Mouse (Mus musculus) limb, embryonic 13.5 days (tissue): ENCODE measurements at regions not wholly inside any gene's neighbourhood (a gene's known extent, or its start where the extent isn't known, plus 50 kb on each side); places are given as distances from the start of the nearest gene placed in this dataset.

Source experiments
- ATAC-seq: fragments of 200-750 bp; cut with Nextera tagmentation; 2 replicates; pipeline ENCODE4 v1.8.0; 2017; ENCODE audit warnings: low read depth, moderate number of reproducible peaks, moderate TSS enrichment; ENCODE audit not compliant: low FRiP score
- H3K27ac ChIP-seq: fragments of 300-500 bp; sonication (generic); 2 replicates; pipeline ENCODE4 v1.5.1; 2015; ENCODE audit warnings: inconsistent platforms, mild to moderate bottlenecking, moderate library complexity
- H3K27me3 ChIP-seq: fragments of 300-500 bp; sonication (generic); 2 replicates; pipeline ENCODE4 v1.6.1; 2015; ENCODE audit warnings: mild to moderate bottlenecking, inconsistent platforms
- H3K36me3 ChIP-seq: fragments of 300-500 bp; sonication (generic); 2 replicates; pipeline ENCODE4 v1.6.1; 2015; ENCODE audit warnings: inconsistent platforms, mild to moderate bottlenecking, moderate library complexity
- H3K4me1 ChIP-seq: fragments of 300-500 bp; sonication (generic); 2 replicates; pipeline ENCODE4 v1.6.1; 2015; ENCODE audit warnings: inconsistent platforms
- H3K4me2 ChIP-seq: fragments of 300-500 bp; sonication (generic); replicated peaks from 2 replicates; pipeline ENCODE4 v1.6.1; 2015; ENCODE audit warnings: inconsistent platforms, mild to moderate bottlenecking, moderate library complexity
- H3K4me3 ChIP-seq: fragments of 300-500 bp; sonication (generic); 2 replicates; pipeline ENCODE4 v1.5.1; 2015; ENCODE audit warnings: moderate library complexity, mild to moderate bottlenecking, inconsistent platforms
- H3K9ac ChIP-seq: fragments of 300-500 bp; sonication (generic); 2 replicates; pipeline ENCODE4 v1.6.1; 2015; ENCODE audit warnings: mild to moderate bottlenecking, inconsistent platforms
- H3K9me3 ChIP-seq: fragments of 300-500 bp; sonication (generic); 2 replicates; pipeline ENCODE4 v1.6.1; 2016; ENCODE audit warnings: inconsistent platforms
- WGBS: fragments of 180-500 bp; shearing (Covaris S2); methylation state at CpG from one replicate; pipeline ENCODE4 v1.1.7; 2015; 5-methylcytosine and 5-hydroxymethylcytosine counted together

DNA sequence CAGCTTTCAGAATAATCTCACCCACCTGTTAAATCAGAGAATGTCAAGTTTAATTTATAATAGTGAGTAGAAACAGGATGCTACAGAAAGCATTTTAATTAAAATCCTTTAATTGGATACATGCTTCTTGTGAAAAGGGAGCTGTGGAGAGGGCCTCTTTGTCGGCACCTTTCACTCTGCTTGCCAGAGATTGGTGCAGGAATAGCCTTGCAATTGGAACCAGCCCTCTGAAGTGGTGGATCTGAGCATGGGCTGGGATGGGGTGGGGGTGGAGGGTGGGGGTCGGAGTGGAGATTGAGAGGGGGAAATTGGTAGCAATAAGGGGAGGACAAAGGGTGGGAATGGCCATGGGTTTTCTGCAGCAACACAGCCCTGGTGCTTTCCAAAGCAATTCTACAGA is 207.2 kb downstream of the Tbx15 start:
- ATAC-seq, result 0 out of 2 replicates have a peak, but pooled peaks have one; percentile 19
- no peaks in the 10 kb centered on the region for H3K36me3 ChIP-seq
- H3K4me1 ChIP-seq, result peaks cover 11% of the 10 kb centered on the region
- H3K4me2 ChIP-seq, result no peak overlapping the region
- H3K9ac ChIP-seq, result no peak overlapping the region
- 9% methylated on average over 2 of the region's 2 CpGs for WGBS
- no peak overlapping the region for H3K4me3 ChIP-seq
- no peaks in the 10 kb centered on the region for H3K27me3 ChIP-seq
- H3K27ac ChIP-seq, result no peak overlapping the region
- H3K9me3 ChIP-seq, result no peaks in the 10 kb centered on the region

DNA sequence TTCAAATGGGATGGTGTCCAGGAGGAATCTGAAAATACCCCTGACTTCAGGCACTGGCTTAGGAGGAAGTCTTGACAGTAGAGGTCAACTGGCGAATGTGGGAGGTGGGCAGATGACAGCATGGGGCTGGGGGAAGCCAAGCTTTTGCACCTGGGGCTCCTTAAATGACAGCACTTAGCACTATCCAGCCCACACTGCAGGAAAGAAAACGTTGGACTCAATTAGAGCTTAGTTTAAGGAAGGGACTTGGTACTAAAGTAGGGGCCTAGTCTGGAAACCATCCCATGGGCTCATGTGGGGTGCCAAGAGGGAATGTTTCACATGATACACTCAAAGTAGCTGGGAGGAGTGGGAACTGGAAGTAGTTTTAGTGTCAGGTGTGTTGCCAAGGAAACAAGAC is 207.6 kb downstream of the Tbx15 start:
- Histone ChIP-seq H3K4me1 (peaks cover 7% of the 10 kb centered on the region), H3K4me3 (no peak overlapping the region), H3K9me3 (no peaks in the 10 kb centered on the region), H3K4me2 (no peak overlapping the region), H3K27ac (no peak overlapping the region), H3K9ac (no peak overlapping the region), H3K36me3 (no peaks in the 10 kb centered on the region), H3K27me3 (no peaks in the 10 kb centered on the region)
- WGBS, result 27% methylated on average over 2 of the region's 2 CpGs
- peak; percentile 32; the same call in 1 of the 2 replicates for ATAC-seq

DNA sequence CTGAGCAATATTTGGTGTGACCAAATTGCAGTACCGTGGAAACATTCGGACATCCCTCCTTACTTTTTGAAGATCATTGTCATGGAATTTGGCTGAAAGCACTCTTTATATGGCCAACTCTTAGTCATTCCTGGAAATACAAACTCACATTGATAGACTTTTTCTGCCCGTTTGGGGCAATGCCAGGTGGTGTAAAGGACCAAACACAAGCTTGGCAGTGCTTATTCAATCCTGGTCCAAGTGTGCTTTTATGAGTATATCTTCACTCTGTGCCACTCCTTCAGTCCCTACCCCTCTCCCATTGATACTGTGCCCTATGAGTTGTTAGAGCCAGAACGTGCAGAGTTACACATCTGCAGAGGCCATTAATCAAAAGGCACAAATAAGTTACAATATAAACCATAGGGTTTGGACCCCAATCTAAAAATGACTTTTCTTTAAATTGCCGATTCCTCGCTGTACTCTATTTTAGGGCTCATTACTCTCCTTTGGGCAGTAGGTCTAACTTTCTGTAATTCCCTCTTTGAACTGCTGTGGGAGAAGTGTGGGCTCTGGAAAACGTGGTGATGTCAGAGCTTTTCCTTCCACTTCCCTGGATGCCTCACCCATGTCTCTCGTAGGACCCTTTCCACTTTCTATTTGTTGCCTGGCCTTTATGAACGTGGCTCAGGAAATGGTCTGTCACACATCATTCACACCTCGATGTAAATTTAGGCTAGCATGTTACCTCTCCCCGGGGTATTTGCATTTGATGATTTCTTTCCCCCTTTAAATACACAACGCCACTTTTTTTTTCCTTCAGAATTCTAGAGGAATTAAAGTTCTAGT is 219.1 kb downstream of the Tbx15 start:
- 37% methylated on average over 12 of the region's 12 CpGs for WGBS
- H3K27ac ChIP-seq, result peak overlapping the region; percentile 28; the same call in 1 of the 2 replicates
- peaks cover 11% of the 10 kb centered on the region; the same call in 1 of the 2 replicates for H3K4me1 ChIP-seq
- H3K9me3 ChIP-seq, result no peaks in the 10 kb centered on the region
- no peak overlapping the region for H3K4me3 ChIP-seq
- no peak overlapping the region for H3K9ac ChIP-seq
- no peaks in the 10 kb centered on the region for H3K36me3 ChIP-seq
- H3K4me2 ChIP-seq, result no peak overlapping the region
- ATAC-seq, result peak; percentile 81
- H3K27me3 ChIP-seq, result no peaks in the 10 kb centered on the region

DNA sequence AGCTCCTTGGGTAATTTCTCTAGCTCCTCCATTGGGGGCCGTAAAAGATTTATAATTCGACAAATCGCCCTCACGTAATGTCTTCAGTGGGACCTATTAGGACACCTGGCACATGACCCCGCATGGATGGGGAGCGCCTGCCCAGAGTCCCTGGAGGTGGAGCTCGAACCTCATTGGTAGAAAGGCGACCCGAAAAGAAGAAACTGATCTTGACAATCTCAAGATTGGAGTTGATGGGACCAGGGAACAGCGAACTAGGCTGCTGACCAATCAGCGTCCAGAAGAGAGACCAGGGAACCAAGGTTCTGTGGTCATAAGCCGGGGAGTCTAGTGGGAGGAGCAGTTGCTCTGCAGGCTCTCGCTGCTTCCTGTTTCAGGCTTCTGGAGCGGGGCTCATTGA is 259.8 kb downstream of the Tbx15 start:
- H3K4me3 ChIP-seq, result no peak overlapping the region
- 83% methylated on average over 14 of the region's 14 CpGs for WGBS
- H3K4me2 ChIP-seq, result no peak overlapping the region
- H3K27ac ChIP-seq, result no peak overlapping the region
- H3K36me3 ChIP-seq, result no peaks in the 10 kb centered on the region
- no peak for ATAC-seq
- H3K9me3 ChIP-seq, result no peaks in the 10 kb centered on the region
- H3K27me3 ChIP-seq, result no peaks in the 10 kb centered on the region
- H3K4me1 ChIP-seq, result no peaks in the 10 kb centered on the region
- H3K9ac ChIP-seq, result no peak overlapping the region

DNA sequence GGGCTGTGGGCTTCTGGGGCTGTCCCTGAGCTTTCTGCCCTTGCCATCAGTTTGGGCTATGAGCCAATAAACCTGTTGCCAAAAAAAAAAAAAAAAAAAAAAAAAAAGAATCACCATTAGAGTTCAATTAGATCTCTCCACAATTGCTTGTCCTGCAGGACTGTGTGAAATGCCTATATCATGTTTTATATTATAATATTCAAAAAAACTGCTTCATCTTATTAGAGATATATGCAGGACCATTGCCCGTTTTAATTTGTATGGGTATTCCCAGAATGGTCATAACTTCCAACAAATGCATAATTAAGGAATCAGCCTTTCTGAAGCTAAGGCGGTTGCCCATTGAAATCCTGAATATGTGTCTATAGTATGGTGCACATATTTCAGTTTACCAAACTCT is 264.6 kb downstream of the Tbx15 start:
- Histone ChIP-seq H3K9me3 (no peaks in the 10 kb centered on the region), H3K9ac (no peak overlapping the region), H3K27ac (no peak overlapping the region), H3K36me3 (no peaks in the 10 kb centered on the region), H3K4me3 (no peak overlapping the region), H3K27me3 (no peaks in the 10 kb centered on the region), H3K4me1 (no peaks in the 10 kb centered on the region), H3K4me2 (no peak overlapping the region)
- ATAC-seq, result no peak
- 80% methylated on average over 2 of the region's 2 CpGs for WGBS

DNA sequence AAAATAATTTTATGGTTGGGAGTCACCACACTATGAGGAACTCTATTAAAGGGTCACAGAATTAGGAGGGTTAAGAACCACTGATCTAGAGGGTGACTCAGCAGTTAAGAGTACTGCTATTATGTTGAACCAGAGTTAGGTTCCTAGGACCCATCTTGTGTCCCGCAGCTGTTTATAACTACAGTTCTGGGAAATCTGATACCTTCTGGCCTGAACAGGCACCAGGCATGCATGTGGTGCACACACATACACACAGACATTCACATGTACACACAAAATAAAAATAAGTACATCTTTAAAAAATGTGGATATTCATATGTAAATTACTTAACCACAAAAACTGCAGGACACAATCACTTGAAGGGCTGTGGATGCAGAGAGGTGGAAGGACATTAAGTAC is 272.1 kb downstream of the Tbx15 start:
- no peak overlapping the region for H3K9ac ChIP-seq
- WGBS, result 38% methylated on average over 1 of the region's 1 CpGs

DNA sequence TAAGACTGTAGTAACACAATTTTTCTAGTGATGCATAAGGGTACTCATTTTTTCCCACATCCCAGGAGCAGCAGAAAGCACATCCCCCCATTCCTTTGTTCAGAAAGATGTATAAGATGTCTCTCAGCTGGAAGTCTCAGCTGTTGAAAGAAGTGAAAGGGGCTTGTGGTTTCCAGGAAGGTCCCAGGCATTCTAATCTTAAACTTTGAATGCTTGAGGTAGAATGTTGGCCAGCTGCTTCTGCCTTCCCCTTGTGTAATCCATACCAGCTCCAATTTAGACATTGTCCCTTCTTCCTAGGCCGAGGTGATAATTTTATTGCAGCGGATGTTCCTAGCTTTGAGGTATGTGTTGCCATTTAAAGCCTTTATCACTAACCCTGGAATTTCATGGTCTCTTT is 272.8 kb downstream of the Tbx15 start:
- ATAC-seq, result peak; percentile 61; the same call in 1 of the 2 replicates
- H3K27me3 ChIP-seq, result no peaks in the 10 kb centered on the region
- no peak overlapping the region for H3K9ac ChIP-seq
- no peaks in the 10 kb centered on the region for H3K36me3 ChIP-seq
- H3K27ac ChIP-seq, result no peak overlapping the region
- H3K4me3 ChIP-seq, result no peak overlapping the region
- no peaks in the 10 kb centered on the region for H3K9me3 ChIP-seq
- 0 out of 2 replicates have a peak, but pooled peaks cover 4% of the 10 kb centered on the region for H3K4me1 ChIP-seq
- no peak overlapping the region for H3K4me2 ChIP-seq
- 86% methylated on average over 2 of the region's 2 CpGs for whole genome bisulfite sequencing

More for the DNA sequence above, 272.1 kb downstream of the Tbx15 start:
- H3K27me3 ChIP-seq, result no peaks in the 10 kb centered on the region
- no peak overlapping the region for H3K4me3 ChIP-seq
- H3K36me3 ChIP-seq, result no peaks in the 10 kb centered on the region
- 0 out of 2 replicates have a peak, but pooled peaks cover 4% of the 10 kb centered on the region for H3K4me1 ChIP-seq
- H3K27ac ChIP-seq, result no peak overlapping the region
- no peak for ATAC-seq
- no peaks in the 10 kb centered on the region for H3K9me3 ChIP-seq
- no peak overlapping the region for H3K4me2 ChIP-seq

DNA sequence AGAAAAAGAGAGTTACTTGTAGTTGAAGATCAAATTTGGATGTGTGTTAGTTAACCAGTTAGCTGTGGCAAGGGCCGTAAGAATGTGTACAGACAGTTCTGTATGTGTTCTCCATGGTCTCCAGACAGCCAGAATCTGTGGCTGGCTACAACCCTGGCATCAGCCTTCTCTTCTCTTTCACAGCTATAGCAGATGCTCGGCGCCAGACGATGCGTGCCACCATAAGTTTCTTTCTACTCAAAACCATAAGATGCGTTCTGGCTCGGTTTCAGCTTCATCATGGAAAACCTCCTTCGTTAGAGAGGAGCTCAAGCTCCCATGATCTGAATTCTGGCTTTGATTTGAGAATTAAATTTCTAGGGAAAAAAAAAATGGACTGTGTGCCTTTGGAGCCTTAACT is 275.6 kb downstream of the Tbx15 start:
- no peaks in the 10 kb centered on the region for H3K9me3 ChIP-seq
- H3K36me3 ChIP-seq, result no peaks in the 10 kb centered on the region
- H3K4me3 ChIP-seq, result no peak overlapping the region
- 74% methylated on average over 8 of the region's 8 CpGs for WGBS
- ATAC-seq, result no peak
- no peaks in the 10 kb centered on the region for H3K27me3 ChIP-seq
- H3K4me2 ChIP-seq, result 0 out of 2 replicates have a peak overlapping the region, but pooled peaks have one; percentile 25
- H3K4me1 ChIP-seq, result 0 out of 2 replicates have a peak, but pooled peaks cover 4% of the 10 kb centered on the region
- H3K9ac ChIP-seq, result no peak overlapping the region
- H3K27ac ChIP-seq, result no peak overlapping the region

DNA sequence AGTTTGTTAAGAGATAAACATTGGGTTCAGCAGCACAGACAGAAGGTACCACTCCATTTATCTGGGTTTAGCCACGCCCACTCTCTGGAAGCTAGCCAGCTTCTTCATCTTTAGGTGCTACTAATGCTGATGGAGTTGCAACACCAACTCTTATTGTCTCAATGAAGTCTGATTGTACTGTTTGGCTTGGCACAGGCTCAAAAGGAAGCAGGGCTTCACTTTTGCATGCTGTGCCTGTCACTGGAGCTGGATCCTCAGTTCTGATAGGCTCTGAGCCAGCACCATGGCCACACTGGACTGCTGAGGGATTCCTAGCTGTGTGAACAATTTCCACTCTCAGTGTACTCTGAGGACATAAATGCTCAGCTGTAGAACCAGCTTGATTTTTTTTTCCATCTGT is 320.7 kb downstream of the Tbx15 start:
- no peaks in the 10 kb centered on the region for H3K4me1 ChIP-seq
- no peaks in the 10 kb centered on the region for H3K9me3 ChIP-seq
- no peak overlapping the region for H3K4me3 ChIP-seq
- H3K4me2 ChIP-seq, result no peak overlapping the region
- no peaks in the 10 kb centered on the region for H3K27me3 ChIP-seq
- no peak overlapping the region for H3K9ac ChIP-seq
- no peak for ATAC-seq
- no peak overlapping the region for H3K27ac ChIP-seq
- WGBS, result 71% methylated on average over 1 of the region's 1 CpGs
- H3K36me3 ChIP-seq, result no peaks in the 10 kb centered on the region

DNA sequence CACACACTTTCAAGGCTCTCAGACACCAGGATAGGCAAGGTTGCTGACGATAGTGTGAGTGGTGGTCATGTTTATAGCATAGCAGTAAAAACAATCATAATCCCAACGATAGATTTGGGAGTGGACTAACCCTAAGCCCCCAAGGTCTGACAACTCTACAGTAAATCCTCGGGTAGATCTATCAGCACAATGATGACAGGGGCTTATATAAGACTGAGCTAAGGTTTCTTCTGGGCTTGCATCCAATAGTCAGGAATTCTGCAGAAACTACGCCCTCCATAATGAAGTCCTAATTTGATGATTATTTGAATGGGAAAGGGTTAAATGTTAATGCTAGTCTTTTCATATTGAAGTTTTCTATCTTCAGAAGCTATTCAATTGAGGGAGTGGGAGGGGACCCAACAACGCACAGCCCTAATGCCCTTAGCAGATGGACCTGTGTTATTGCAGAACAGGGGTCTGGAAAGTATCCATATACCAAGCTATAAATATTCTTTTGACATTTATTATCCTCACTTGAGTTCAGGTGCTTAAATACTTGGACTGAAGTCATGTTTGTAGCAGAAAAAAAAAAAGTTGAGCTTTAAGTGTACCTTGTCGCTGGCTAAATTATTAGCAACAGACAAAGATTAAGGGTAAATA is 311.8 kb upstream of the Spag17 start:
- Histone ChIP-seq H3K4me3 (no peak overlapping the region), H3K4me1 (peaks cover 16% of the 10 kb centered on the region), H3K9me3 (no peaks in the 10 kb centered on the region), H3K9ac (no peak overlapping the region), H3K27me3 (peaks cover 3% of the 10 kb centered on the region; the same call in 1 of the 2 replicates), H3K4me2 (no peak overlapping the region), H3K36me3 (no peaks in the 10 kb centered on the region), H3K27ac (no peak overlapping the region)
- ATAC-seq, result peak; percentile 94
- 17% methylated on average over 6 of the region's 6 CpGs for WGBS

DNA sequence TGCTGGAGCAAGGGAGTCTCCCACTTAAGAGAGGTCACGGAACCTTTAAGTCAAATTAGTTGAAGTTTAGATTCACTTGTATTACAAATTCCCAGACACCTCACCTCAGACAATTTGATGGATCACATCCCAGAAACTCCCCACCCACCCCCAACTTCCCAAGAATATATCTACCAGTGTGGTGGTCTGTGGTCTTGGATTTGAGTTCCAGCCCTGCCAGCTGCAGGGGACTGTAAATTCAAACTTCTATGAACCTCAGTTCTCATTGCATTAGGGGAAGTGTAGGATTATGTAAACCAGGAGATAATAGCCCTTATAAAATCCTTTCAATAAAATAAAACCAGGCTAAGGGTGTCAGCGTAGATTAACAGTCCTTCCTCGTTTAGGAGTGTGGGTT is 311.2 kb upstream of the Spag17 start:
- H3K9ac ChIP-seq, result no peak overlapping the region
- whole genome bisulfite sequencing, result 17% methylated on average over 3 of the region's 3 CpGs
- no peak overlapping the region for H3K4me2 ChIP-seq
- peaks cover 16% of the 10 kb centered on the region for H3K4me1 ChIP-seq
- peaks cover 3% of the 10 kb centered on the region; the same call in 1 of the 2 replicates for H3K27me3 ChIP-seq
- no peaks in the 10 kb centered on the region for H3K9me3 ChIP-seq
- ATAC-seq, result peak; percentile 60
- peak overlapping the region; percentile 22; the same call in 1 of the 2 replicates for H3K27ac ChIP-seq
- H3K36me3 ChIP-seq, result no peaks in the 10 kb centered on the region
- no peak overlapping the region for H3K4me3 ChIP-seq

DNA sequence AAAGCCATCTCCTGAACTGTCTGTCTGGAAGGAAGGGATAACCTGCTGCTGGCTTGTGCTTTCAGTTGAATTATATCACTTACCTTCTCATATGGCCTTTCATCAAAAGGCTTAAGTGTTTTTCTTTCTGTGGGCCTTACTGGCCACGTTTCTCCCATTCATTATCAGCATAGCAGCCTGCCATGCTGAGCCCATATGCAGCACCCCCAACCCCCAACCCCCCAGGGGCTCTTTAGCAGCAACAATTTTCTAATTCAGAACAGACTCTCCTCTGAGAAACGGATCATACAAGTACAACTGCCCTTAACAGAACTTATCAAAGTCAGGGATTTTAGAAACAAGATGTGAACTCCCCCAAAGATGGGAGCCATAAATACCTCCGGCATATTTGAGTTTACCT is 282.5 kb upstream of the Spag17 start:
- peak overlapping the region; percentile 2; the same call in 1 of the 2 replicates for H3K27ac ChIP-seq
- WGBS, result 8% methylated on average over 3 of the region's 3 CpGs
- H3K4me1 ChIP-seq, result peaks cover 15% of the 10 kb centered on the region
- H3K9me3 ChIP-seq, result 0 out of 2 replicates have a peak, but pooled peaks cover 4% of the 10 kb centered on the region
- no peak for ATAC-seq
- no peak overlapping the region for H3K4me3 ChIP-seq
- H3K27me3 ChIP-seq, result no peaks in the 10 kb centered on the region
- H3K36me3 ChIP-seq, result no peaks in the 10 kb centered on the region
- H3K9ac ChIP-seq, result no peak overlapping the region
- no peak overlapping the region for H3K4me2 ChIP-seq
